Mouse (Mus musculus) bone marrow, adult 2 months (tissue): ENCODE results near the gene Ret.

Experiments
- CTCF ChIP-seq: fragments of 200-500 bp; IDR thresholded peaks from 2 replicates; pipeline ENCODE4 v1.5.1; 2011; ENCODE audit warnings: low read length, control low read depth; ENCODE audit not compliant: control insufficient read depth, insufficient read depth
- POLR2A ChIP-seq: fragments of 200-500 bp; IDR thresholded peaks from 2 replicates; pipeline ENCODE4 v1.6.1; 2011; ENCODE audit warnings: low read depth, mild to moderate bottlenecking, control low read depth, low read length, borderline replicate concordance; ENCODE audit not compliant: control insufficient read depth

- TF ChIP-seq POLR2A: no peak
- TF ChIP-seq CTCF: no peak
Observed at GRCm38 (mm10) chr6:118137148-118137547, 60.4 kb downstream of the Ret start.
